Mouse (Mus musculus) bone marrow, adult 2 months (tissue): ENCODE results near the gene Col27a1. TPM values are rescaled to one million over a fixed set of nuclear protein-coding genes. Genes with fewer than 3 reads are reported as not detected.

Experiments
- H3K27ac ChIP-seq: fragments of 200-500 bp; 2 replicates; pipeline ENCODE4 v1.5.1; 2012; ENCODE audit warnings: low read depth, mild to moderate bottlenecking, control low read depth, inconsistent platforms, low read length; ENCODE audit not compliant: control insufficient read depth, poor library complexity, insufficient read depth
- H3K4me1 ChIP-seq: fragments of 200-500 bp; 2 replicates; pipeline ENCODE4 v1.6.1; 2011; ENCODE audit warnings: low read length; ENCODE audit not compliant: control insufficient read depth, insufficient read depth
- H3K4me3 ChIP-seq: fragments of 200-500 bp; replicated peaks from 2 replicates; pipeline ENCODE3; 2011; ENCODE audit warnings: mild to moderate bottlenecking, low read depth, low read length, control low read depth; ENCODE audit not compliant: control insufficient read depth
- CTCF ChIP-seq: fragments of 200-500 bp; IDR thresholded peaks from 2 replicates; pipeline ENCODE4 v1.5.1; 2011; ENCODE audit warnings: low read length, control low read depth; ENCODE audit not compliant: control insufficient read depth, insufficient read depth
- POLR2A ChIP-seq: fragments of 200-500 bp; IDR thresholded peaks from 2 replicates; pipeline ENCODE4 v1.6.1; 2011; ENCODE audit warnings: low read depth, mild to moderate bottlenecking, control low read depth, low read length, borderline replicate concordance; ENCODE audit not compliant: control insufficient read depth
- WGBS: fragments of 180-500 bp; shearing (Covaris S2); methylation state at CpG from one replicate; pipeline ENCODE4 v1.1.7; 2018; 5-methylcytosine and 5-hydroxymethylcytosine counted together
- polyA plus RNA-seq: library from polyadenylated mRNA; stranded (reverse); fragments of >200 nt; gene quantifications from 2 replicates; pipeline ENCODE4 v1.2.4, GENCODE M21; 2011; ENCODE audit warnings: low replicate concordance; ENCODE audit not compliant: missing spikeins, insufficient read depth, insufficient read length

Col27a1 gene
- polyA plus RNA-seq, 1 experiment = 6.6 TPM

GRCm38 (mm10) chr4:63370897-63371296 lies 157.1 kb downstream of the Col27a1 start:
- TF ChIP-seq POLR2A (no peak), CTCF (no peak)
- H3K4me3 ChIP-seq = no peak overlapping the region
- H3K27ac ChIP-seq = no peak overlapping the region
- WGBS = 82% methylated on average over 7 of the region's 7 CpGs
- peaks cover 4% of the 10 kb centered on the region; the same call in 1 of the 2 replicates for H3K4me1 ChIP-seq

GRCm38 (mm10) chr4:63371890-63372289 lies 158.1 kb downstream of the Col27a1 start:
- Histone ChIP-seq H3K4me1 (peaks cover 4% of the 10 kb centered on the region; the same call in 1 of the 2 replicates), H3K27ac (no peak overlapping the region), H3K4me3 (no peak overlapping the region)
- TF ChIP-seq POLR2A (no peak), CTCF (peak; percentile 73)
- 29% methylated on average over 3 of the region's 3 CpGs for WGBS

GRCm38 (mm10) chr4:63373404-63373803 lies 159.6 kb downstream of the Col27a1 start:
- Histone ChIP-seq H3K4me1 (peaks cover 4% of the 10 kb centered on the region; the same call in 1 of the 2 replicates), H3K27ac (peak overlapping the region; percentile 69), H3K4me3 (no peak overlapping the region)
- TF ChIP-seq POLR2A (no peak), CTCF (no peak)
- WGBS = 66% methylated on average over 8 of the region's 8 CpGs

GRCm38 (mm10) chr4:63374331-63374730 lies 160.5 kb downstream of the Col27a1 start:
- peak overlapping the region; percentile 89 for H3K27ac ChIP-seq
- peaks cover 4% of the 10 kb centered on the region; the same call in 1 of the 2 replicates for H3K4me1 ChIP-seq
- WGBS = 56% methylated on average over 12 of the region's 12 CpGs
- no peak overlapping the region for H3K4me3 ChIP-seq
- TF ChIP-seq CTCF (no peak), POLR2A (peak; percentile 47; the same call in 1 of the 2 replicates)

DNA sequence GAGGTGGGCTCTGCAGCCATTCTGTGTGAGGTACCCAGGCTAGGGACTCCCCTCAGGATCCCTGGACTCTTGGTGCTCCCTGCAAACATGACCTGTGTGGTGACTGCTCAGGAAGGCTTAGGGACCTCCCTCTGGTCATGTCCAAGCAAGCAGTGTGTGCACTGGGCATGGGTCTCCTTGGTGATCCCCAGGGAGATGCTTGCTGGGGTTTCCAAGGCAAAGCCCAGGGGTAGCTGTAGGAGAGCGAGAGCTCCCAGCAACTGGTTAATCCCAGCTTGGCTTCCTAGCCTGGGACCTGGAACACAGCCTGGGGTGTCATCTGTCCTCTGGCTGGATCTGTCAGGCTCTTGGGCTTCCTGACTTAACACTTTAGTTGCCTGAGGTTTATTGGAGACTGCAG lies 161.6 kb downstream of the Col27a1 start:
- Histone ChIP-seq H3K4me1 (peaks cover 4% of the 10 kb centered on the region; the same call in 1 of the 2 replicates), H3K27ac (peak overlapping the region; percentile 89)
- WGBS = 93% methylated on average over 1 of the region's 1 CpGs

GRCm38 (mm10) chr4:63377483-63377882 lies 163.7 kb downstream of the Col27a1 start:
- Histone ChIP-seq H3K4me1 (peaks cover 4% of the 10 kb centered on the region), H3K27ac (no peak overlapping the region)
- TF ChIP-seq CTCF (peak; percentile 38; the same call in 1 of the 2 replicates), POLR2A (no peak)

More for the DNA sequence above, 161.6 kb downstream of the Col27a1 start:
- TF ChIP-seq CTCF (no peak), POLR2A (no peak)
- H3K4me3 ChIP-seq = no peak overlapping the region

DNA sequence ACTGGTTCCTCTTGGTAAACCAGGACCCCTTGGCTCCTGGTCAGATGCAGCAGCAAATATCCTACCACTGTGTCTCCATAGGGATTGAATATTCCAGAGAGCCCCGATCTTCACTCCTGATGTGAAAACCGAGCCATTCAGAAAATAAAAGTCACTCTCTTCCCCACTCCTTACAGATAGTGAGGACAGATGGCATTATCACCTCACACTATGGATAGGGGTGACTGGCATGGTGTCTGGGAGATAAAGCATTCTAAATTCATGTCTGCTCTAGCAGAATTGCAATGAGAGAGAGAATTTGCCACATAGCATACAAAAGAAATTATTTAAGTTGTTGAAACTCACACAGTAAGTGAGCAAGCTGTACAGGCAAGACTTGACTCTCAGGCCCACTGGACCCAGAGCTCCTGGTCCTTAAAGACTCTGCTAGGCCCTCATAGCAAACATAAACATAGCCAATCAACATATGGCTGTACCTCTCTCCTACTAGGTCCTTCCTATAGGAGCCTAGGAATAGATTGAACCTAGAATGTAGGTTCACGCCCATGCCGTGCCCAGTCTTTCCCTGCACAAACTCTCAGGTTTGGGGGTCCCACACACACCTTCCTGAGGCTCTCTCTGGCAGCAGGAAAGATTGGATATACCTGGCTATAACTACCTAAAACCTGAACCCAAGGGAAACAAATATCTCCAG lies 169.0 kb downstream of the Col27a1 start:
- H3K27ac ChIP-seq = peak overlapping the region; percentile 38
- H3K4me1 ChIP-seq = peaks cover 11% of the 10 kb centered on the region
- TF ChIP-seq CTCF (no peak), POLR2A (no peak)
- no peak overlapping the region for H3K4me3 ChIP-seq
- 66% methylated on average over 4 of the region's 4 CpGs for WGBS

More at GRCm38 (mm10) chr4:63377483-63377882, 163.7 kb downstream of the Col27a1 start:
- WGBS = 70% methylated on average over 7 of the region's 7 CpGs
- H3K4me3 ChIP-seq = no peak overlapping the region

DNA sequence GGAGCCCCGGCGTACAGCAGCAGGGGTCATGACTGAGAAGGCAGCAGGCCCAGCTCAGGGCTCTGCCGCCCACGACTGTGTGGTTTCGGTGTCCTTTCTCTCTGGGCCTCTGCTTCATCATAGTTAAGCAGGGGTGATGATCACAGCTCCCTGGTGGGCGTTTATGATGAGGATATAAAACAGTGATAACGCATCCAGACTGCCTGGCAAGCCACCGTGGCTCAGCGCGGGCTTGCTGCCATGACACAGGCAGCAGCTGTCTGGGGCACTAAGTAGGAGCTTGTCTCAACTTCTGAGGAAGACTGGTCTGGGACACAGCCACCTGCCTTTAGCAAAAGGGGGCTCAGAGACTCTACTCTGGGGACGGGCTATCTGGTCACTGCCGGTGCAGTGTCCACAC lies 169.7 kb downstream of the Col27a1 start:
- peaks cover 13% of the 10 kb centered on the region for H3K4me1 ChIP-seq
- H3K27ac ChIP-seq = peak overlapping the region; percentile 38
- TF ChIP-seq POLR2A (no peak), CTCF (no peak)
- no peak overlapping the region for H3K4me3 ChIP-seq
- WGBS = 66% methylated on average over 12 of the region's 12 CpGs
